Mouse (Mus musculus): ENCODE results near the gene Snrpd2. TPM values are rescaled to one million over a fixed set of nuclear protein-coding genes. Genes with fewer than 3 reads are reported as not detected.

The Snrpd2 gene
- polyA plus RNA-seq (2012; rRNA removed), result 71.6 and 72.1 TPM in 2 replicates

DNA sequence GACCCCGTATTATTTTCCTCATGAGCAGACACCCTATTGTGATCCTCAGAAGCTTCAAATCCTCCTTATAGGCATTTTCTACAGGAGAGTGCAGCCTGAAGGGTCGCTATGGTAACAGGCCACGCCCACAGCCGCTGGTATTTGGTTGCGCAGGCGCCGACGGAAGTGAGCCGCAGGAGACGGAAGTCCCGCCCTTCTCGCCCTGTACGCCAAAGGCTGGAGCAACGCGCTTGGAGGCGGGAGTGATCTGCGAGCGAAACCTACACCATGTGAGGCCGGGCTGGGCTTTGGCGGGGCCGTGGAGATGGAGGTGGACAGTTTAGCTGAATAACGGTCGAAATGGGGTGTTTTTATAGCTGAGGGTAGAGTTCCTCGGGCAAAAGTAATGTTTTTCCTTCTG is at the start of gene Snrpd2:
Gene Snrpd2 (plus strand): TSS at position 97 of the 400 bp plus-strand sequence.

DNA sequence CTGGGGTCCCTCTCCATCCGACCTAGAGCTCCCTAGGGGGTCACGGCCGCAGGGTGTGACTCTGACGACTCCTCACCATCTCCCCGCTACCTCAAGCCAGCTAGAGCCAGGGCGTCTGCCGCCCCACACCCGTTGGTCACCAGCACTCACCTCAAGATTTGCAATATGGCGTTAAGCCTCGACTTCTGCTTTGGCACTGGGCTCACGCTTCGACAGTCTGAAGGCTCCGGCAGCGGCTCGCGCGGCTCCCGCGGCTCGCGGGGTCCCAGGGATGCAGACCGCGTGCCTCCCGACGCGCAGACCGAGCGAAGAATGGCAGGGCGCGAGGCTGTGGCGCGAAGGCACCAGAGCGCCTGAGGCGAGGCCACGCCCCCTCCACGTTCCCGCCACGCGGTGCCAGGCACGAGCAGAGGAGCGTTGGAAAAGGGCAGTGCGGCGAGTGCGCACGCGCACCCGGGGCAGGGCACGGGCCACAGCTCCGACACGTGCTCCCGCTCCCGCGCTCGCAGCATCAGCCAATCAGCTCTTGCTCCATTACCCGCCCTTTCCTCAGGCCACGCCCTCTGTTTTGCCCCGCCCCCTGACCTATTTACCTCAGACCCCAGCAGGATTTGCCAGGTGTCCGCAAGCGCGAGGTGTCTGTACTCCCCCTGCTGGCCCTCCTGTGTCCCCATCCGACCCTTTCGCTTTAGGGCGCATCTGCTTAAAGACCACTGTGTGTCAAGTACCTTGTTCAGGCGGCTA is 31.3 kb upstream of the Snrpd2 start, which contains the start of gene Gm4969:
Gene Gm4969 (minus strand): TSS at position 341 of the 744 bp plus-strand sequence.

DNA sequence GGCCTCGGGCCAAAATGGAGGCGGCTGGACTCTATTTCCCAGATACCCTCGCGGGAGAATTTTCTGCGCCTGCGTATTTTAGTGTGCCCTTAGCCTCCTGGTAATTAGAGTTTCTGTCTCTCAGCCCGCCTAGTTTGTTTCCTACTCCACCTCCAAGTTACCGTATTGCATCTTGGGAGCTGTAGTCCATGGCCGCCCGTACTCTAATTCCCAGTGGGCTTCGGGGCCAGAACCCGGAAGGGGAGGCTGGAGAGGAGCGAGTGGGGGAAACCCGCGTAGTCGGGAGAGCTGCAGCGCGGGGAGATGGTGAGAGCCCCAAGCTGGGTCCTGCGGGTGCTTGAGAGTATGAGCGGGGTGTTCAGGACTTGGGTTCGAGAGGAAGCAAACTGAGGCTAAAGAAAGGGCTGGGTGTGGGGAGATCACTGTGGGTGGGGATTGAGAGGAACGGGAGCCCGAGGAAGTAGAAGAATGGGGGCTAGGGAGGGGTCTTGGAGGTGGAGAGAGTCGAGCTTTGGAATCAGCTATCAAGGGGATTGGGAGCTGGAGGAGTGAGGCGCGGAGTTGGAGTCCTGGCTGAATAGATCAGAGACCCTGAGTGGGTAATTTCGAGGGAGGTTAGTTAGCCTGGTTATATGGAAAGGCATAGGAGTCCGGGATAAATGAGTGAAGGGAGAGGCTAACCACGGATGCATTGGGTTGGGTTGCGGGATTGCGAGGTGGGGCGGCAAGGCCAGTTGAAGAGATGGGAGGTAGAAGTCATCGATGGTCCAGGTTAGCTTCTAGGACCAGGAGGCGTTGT is 29.7 kb upstream of the Snrpd2 start, which contains the start of gene Fbxo46:
Gene Fbxo46 (plus strand): TSS at position 229 of the 799 bp plus-strand sequence.

DNA sequence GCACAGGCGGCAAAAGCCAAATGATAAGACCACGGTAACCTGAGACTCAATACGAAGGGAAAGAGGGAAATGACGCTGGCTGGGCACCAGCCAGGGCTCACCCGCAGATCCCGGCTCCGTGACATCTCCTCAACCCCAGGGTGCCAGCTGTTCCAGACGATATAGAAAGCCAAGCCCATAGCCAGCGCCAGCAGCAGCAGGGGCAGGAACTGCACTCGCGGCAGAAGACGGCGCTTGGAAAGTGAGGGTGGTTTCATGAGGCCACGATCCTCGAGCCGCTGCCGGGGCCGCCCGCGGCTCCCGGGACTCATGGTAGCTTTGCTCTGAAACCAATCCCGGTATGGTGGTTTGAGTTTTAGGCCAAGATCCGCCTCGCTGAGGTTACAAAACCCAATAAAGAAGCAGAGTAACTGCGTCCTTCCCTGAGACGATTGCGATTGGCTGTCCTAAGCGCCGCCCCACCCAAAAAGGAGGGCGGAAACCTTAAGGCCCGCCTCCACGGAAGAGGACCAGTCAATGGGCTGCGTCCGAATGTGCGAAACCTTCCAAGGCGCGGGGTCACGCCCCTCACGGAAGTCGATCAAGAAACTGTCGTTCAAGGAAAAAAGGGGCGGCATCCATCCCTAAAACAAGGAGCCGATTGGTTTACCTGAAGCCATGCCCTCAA is 514 bp upstream of the Snrpd2 start, which contains the start of gene Qpctl:
Gene Qpctl (minus strand): TSS at position 417 of the 667 bp plus-strand sequence.

DNA sequence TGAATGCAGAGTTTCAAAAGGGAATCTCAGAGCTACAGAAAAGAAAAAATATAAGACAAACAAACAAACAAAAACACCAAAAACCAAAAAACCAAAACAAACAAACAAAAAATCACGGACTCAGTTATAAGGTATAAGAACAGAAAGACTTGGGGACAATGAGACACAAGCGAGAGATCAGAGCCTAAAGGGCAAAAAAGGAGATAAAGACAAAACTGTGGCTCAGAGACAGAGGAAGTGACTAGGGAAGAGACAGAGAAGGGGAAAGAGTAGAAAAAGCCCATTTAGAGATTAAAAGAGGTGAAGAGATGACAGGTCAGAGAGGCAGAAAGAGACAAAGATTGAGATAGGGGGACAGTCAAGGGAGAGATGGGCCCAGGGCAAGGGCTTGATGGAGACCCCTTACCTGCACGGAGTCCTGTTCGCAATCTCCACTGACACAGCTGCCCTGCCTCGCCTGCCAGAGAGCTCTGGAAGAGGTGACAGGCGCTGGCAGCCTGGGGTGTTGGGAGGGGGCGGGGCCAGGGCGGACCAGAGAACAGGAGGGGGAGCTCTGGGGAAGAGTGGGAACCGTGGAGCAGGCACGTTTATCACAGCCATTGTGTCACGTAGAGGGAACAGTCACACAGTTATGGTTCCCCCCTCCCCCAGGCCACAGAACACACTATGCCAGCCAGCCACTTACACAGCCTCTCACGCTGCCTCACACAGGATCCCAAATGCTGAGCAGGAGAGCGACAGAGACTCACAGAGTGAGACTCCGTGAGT is 16.3 kb downstream of the Snrpd2 start, which contains the start of gene Gipr:
Gene Gipr (minus strand): TSS at position 472 of the 768 bp plus-strand sequence.

GRCm38 (mm10) chr7:19175708-19176515 is 26.4 kb downstream of the Snrpd2 start, which contains the start of gene Eml2:
Eml2 (plus strand) TSS chr7:19176421.

Other genes starting within 250 kb of the Snrpd2 start
- gene Ccdc61, start 239.3 kb upstream of the Snrpd2 start, polyA plus RNA-seq (2012; rRNA removed), result 9.2 and 9.6 TPM in 2 replicates
- gene Nova2, start 223.8 kb upstream of the Snrpd2 start, polyA plus RNA-seq (2012; rRNA removed), result 0.10 and 0.13 TPM in 2 replicates
- gene Nanos2, start 162.3 kb upstream of the Snrpd2 start, polyA plus RNA-seq (2012; rRNA removed), result not detected in 2 replicates
- 0.16 and 0.21 TPM in 2 replicates for gene Mypop, start 158.5 kb upstream of the Snrpd2 start, polyA plus RNA-seq (2012; rRNA removed)
- 6.5 and 6.7 TPM in 2 replicates for gene Irf2bp1, start 145.7 kb upstream of the Snrpd2 start, polyA plus RNA-seq (2012; rRNA removed)
- 11.8 and 13.7 TPM in 2 replicates for gene Foxa3, start 126.2 kb upstream of the Snrpd2 start, polyA plus RNA-seq (2012; rRNA removed)
- 22.5 and 27.5 TPM in 2 replicates for gene Sympk, start 125.3 kb upstream of the Snrpd2 start, polyA plus RNA-seq (2012; rRNA removed)
- gene Rsph6a, start 95.0 kb upstream of the Snrpd2 start, polyA plus RNA-seq (2012; rRNA removed), result not detected in 2 replicates
- gene Dmwd, start 73.5 kb upstream of the Snrpd2 start, polyA plus RNA-seq (2012; rRNA removed), result 15.6 and 16.4 TPM in 2 replicates
- gene Dmpk, start 65.9 kb upstream of the Snrpd2 start, polyA plus RNA-seq (2012; rRNA removed), result 14.9 and 19.8 TPM in 2 replicates
- gene Six5, start 55.1 kb upstream of the Snrpd2 start, polyA plus RNA-seq (2012; rRNA removed), result 2.7 and 2.9 TPM in 2 replicates
- 0.15 and 0.22 TPM in 2 replicates for gene Gm4969, start 31.4 kb upstream of the Snrpd2 start, polyA plus RNA-seq (2012; rRNA removed)
- gene Fbxo46, start 29.9 kb upstream of the Snrpd2 start, polyA plus RNA-seq (2012; rRNA removed), result 2.0 and 2.3 TPM in 2 replicates
- gene Qpctl, start 431 bp upstream of the Snrpd2 start, polyA plus RNA-seq (2012; rRNA removed), result 2.0 and 2.1 TPM in 2 replicates
- gene Gipr, start 16.4 kb downstream of the Snrpd2 start, polyA plus RNA-seq (2012; rRNA removed), result 0.14 and 0.16 TPM in 2 replicates
- gene Eml2, start 26.7 kb downstream of the Snrpd2 start, polyA plus RNA-seq (2012; rRNA removed), result 6.7 and 7.0 TPM in 2 replicates
- gene Gpr4, start 62.8 kb downstream of the Snrpd2 start, polyA plus RNA-seq (2012; rRNA removed), result 0.33 TPM in 2 replicates
- 8.3 and 8.6 TPM in 2 replicates for gene Opa3, start 78.6 kb downstream of the Snrpd2 start, polyA plus RNA-seq (2012; rRNA removed)
- 35.5 and 39.5 TPM in 2 replicates for gene Vasp, start 122.1 kb downstream of the Snrpd2 start, polyA plus RNA-seq (2012; rRNA removed)
- gene Ppm1n, start 130.3 kb downstream of the Snrpd2 start, polyA plus RNA-seq (2012; rRNA removed), result 0.03 TPM in 1 of 2 replicates, not detected in the other
- 2.9 and 3.9 TPM in 2 replicates for gene Rtn2, start 132.9 kb downstream of the Snrpd2 start, polyA plus RNA-seq (2012; rRNA removed)
- 0.06 and 0.07 TPM in 2 replicates for gene Fosb, start 160.3 kb downstream of the Snrpd2 start, polyA plus RNA-seq (2012; rRNA removed)
- 8.6 and 9.6 TPM in 2 replicates for gene Ercc1, start 195.1 kb downstream of the Snrpd2 start, polyA plus RNA-seq (2012; rRNA removed)
- 7.3 and 7.5 TPM in 2 replicates for gene Cd3eap, start 209.8 kb downstream of the Snrpd2 start, polyA plus RNA-seq (2012; rRNA removed)
- 1.7 and 1.9 TPM in 2 replicates for gene Ppp1r13l, start 210.0 kb downstream of the Snrpd2 start, polyA plus RNA-seq (2012; rRNA removed)
- gene Ercc2, start 232.3 kb downstream of the Snrpd2 start, polyA plus RNA-seq (2012; rRNA removed), result 9.9 and 11.5 TPM in 2 replicates